Mouse (Mus musculus) neural tube, embryonic 10.5 days (tissue): Measurements from ENCODE around the gene Fan1.
A peak's percentile ranks its signal among the peaks of the same experiment; 100 is the strongest.

Source experiments
- DNase-seq: peaks from one replicate; pipeline ENCODE4 v3.0.0-alpha.2; 2017; ENCODE audit warnings: low spot score; ENCODE audit errors: extremely low spot score

The Fan1 gene

GRCm38 (mm10) chr7:64373830-64374562 lies at the start of gene Fan1:
TSS of gene Fan1 (minus strand) at chr7:64374095.
- peak; percentile 88 for DNase-seq

DNA sequence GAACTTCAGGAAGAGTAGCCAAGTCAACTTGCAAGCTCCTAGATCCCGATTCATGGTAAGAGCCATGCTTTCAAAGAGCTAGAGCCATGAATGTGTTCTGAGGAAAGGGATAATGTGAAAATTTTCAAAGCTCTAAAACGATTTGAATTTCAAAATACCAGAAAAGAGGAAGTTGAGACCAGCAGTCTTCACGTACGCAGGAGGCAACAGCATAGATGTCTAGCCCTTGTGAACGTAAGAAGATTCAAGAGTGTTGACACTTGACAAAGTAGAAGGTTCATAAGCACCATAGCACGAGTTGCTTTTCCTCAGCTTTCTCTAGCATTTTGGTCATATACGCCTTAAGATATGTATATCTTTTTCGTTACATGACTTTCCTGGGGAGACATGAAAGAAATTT lies 30.1 kb upstream of the Fan1 start:
- no peak for DNase-seq

- no peak for DNase-seq
These were observed 28.6 kb upstream of the Fan1 start for GRCm38 (mm10) chr7:64402452-64402851.

DNA sequence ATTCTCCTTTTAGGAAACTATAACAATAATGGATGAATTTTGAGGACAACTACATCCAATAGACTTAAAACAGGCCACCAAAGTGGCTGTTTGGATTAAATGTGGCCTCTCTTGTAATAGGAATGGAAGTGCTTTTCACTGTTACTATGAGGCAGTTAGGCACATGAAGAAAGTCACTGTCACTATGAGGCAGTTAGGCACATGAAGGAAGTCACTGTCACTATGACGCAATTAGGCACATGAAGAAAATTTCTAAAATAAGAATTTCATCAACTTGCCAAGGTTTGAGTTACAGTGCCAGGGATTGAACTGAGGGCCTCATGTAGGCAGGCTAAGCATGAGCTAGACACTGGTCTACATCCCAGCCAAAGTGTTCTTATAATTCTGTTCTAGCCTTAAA lies 26.8 kb upstream of the Fan1 start:
- no peak for DNase-seq

- no peak for DNase-seq
These were observed 18.9 kb upstream of the Fan1 start for GRCm38 (mm10) chr7:64392819-64393151.

DNA sequence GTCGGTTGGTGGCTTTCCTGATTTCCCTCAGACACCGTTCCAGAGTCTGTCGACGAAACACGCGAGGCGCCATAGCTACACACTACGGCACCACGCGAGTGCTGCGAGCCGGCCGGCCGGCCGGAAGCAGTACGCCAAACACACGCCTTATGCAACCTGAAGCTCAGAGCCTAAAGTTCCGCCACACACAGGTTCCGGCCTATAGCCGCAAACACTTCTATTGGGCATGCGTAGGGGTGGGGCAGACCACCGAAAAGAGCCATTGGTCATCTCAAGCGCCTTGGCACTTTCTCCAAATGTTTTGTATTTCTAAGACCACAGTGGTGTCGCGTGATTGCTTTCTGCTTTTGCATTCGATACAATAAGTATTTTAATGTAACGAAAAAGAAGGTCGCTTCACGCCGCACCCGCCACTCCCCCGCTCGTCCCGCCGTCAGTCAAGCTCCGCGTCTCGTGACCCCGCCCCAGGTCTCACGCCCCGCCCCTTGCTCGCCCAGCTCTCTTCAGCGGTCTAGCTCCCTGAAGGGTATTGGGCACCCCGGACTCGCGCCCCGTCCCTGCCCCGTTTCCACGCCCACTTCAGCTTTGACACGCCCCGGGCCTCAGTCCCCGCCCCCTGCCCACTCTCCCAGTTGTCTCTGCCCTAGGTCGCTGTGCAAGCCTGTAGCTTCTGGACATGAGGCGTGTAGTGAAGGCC lies 18.4 kb upstream of the Fan1 start, which contains the start of the genes Mphosph10 and Mcee:
Mphosph10 (minus strand) TSS at position 147 of the 697 bp plus-strand sequence.
Mcee (plus strand) TSS at position 486 of the 697 bp plus-strand sequence.
- peak; percentile 96 for DNase-seq

DNA sequence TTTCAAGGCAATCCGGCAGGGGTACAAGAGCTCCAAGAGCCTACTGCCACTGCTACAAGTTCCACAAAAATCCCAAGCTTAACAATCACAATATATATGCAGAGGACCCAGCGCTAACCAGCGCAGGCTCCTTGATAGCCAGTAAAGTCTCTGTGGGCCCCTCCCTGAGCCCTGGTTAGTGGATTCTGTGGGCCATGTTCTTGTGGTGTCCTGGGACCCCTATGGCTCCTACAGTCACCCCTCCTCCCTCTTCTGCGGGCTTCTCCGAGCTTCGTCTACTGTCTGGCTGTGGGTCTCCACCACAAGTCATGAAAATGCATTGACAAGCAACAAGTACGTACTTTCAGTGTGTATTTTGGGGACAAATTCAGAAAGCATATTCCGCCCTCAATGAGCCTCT lies 17.6 kb upstream of the Fan1 start:
- DNase-seq: peak; percentile 30

GRCm38 (mm10) chr7:64373147-64373829 lies 607 bp downstream of the Fan1 start:
- DNase-seq: no peak

GRCm38 (mm10) chr7:64371940-64372878 lies 1.7 kb downstream of the Fan1 start:
- DNase-seq: no peak

DNA sequence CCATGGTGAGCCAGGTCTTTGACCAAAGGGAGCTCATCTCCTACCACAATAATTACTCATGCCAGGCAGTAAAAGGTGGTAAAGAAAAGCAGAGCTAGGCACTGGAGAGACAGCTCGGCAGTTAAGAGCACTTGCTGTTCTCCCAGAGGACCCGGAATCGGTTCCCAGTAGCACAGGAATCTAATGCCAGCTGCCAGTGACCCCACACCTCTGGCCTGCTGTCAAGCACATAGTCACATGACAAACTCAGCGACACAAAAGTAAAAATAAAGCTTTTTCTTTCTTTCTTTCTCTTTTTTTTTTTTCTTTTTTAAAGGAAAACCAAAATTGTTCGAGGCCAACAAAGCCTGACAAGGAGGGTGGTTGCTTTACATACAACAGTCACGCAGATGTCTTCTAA lies 4.1 kb downstream of the Fan1 start:
- DNase-seq: no peak

DNA sequence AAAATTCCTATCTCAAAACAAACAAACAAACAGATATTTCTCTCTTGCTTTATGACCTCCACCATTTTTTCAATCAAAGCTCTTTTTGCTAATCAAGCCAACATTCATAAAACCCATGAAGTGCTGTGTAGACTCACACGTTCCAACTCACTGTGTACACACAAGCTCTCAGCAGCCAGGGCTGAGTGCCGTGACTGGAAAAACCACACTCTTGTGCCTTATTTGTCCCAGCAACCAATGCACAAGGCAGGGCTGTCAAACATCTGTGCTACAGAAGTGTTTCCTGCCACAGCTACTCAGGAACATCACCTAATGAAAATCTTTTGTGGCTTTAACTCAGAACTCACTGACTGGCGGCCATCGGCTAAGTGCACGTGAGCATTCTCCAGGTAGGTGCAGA lies 8.0 kb downstream of the Fan1 start:
- DNase-seq: no peak

DNA sequence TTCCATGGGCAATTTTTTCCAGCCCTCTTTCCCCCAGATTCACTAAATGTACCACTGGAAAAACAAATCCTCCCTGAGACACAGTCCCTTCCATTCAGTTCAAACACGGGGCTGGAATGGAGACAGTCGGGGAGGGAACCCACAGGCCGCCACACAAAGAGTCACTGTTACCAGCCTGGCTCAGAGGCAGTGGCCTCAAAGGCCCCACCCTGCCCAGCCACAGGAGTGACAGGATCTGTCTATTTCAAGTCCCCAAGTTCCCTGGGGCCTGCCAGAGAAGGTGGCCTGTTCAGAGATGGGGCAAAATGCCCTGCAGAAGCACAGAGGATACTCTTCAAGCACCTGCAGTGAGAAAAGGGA lies 13.3 kb downstream of the Fan1 start:
- DNase-seq: no peak

DNA sequence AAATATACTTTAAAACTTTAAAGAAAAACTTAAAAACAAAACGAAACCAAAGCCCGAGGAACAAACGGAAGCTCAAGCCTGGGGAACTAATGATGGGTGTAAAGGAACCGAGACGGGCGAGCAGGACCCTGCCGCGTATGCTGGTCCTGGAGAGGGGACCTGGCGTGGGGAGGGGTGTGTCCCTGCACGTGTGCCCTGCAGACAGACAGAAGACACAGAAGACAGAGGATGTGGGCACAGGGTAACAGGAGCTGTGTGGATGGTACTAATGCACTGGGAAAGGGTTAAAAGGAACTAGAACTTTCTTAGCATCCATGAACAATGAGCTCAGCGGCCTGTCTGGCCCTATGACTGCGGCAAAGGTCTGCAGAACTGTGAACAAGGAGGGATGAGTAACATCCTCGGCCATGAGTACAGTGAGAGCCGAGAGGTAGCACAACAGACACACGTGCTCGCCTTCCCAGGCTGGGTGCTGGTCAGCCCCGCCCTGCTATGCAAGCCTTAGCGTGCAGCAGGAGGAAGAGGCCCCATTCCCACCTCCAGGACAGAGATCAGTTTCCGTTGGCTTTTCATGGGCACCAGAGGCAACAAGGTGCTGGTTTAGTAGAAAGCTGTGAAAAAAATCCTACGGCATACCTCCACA lies 13.8 kb downstream of the Fan1 start:
- DNase-seq: no peak

- no peak for DNase-seq
These were observed 15.2 kb downstream of the Fan1 start for GRCm38 (mm10) chr7:64358666-64359065.

- no peak for DNase-seq
These were observed 16.5 kb downstream of the Fan1 start for GRCm38 (mm10) chr7:64357405-64357804.

- no peak for DNase-seq
These were observed 17.2 kb downstream of the Fan1 start for GRCm38 (mm10) chr7:64356661-64357060.

GRCm38 (mm10) chr7:64354206-64354605 lies 19.7 kb downstream of the Fan1 start:
- DNase-seq: no peak

GRCm38 (mm10) chr7:64351087-64351486 lies 22.8 kb downstream of the Fan1 start:
- no peak for DNase-seq

- DNase-seq: no peak
These were observed 24.6 kb downstream of the Fan1 start for GRCm38 (mm10) chr7:64349147-64349861.

DNA sequence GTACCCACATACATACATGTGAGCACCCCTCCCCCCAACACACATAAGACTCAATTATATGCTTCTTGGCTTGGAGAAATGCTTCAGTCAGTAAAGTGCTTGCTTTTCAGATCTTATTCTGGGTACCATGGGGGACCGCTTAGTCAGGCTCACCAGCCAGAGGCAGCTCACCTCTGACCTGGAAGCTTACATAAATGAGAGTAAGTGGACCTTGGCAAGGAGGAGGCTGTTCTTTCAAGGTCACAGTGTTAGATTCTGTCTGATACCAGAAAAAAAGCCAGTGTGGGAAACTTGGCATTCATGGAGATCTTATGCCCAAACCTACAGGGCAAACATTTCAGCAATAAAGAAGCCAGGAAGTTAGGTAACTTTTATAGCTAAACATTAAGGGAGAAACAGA lies 26.1 kb downstream of the Fan1 start:
- no peak for DNase-seq
